Mouse (Mus musculus) bone marrow macrophage, adult 2 months (primary cell): Measurements from ENCODE around the gene Slc35e3.

Experiments
- CTCF ChIP-seq: IDR thresholded peaks from 2 replicates; pipeline ENCODE4 v1.5.1; 2012; ENCODE audit warnings: low read depth, mild to moderate bottlenecking, low read length, moderate library complexity
- POLR2A ChIP-seq: IDR thresholded peaks from 2 replicates; pipeline ENCODE4 v1.6.1; 2012; ENCODE audit warnings: mild to moderate bottlenecking, low read depth, low read length, borderline replicate concordance

- TF ChIP-seq CTCF (no peak), POLR2A (no peak)
Measured at GRCm38 (mm10) chr10:117755086-117755798, 9.1 kb upstream of the Slc35e3 start.
